Mouse (Mus musculus): ENCODE results near the gene Frmd5.

GRCm38 (mm10) chr2:121563117-121563516 is 243.8 kb downstream of the Frmd5 start:
- TF ChIP-seq CTCF (IDR thresholded peaks at IDR 0.05; ENCODE audit: borderline replicate concordance, insufficient read depth, low read length) (no peak), POLR2A (IDR thresholded peaks at IDR 0.05; ENCODE audit: low read depth, low read length) (no peak)
